Mouse (Mus musculus) kidney, adult 2 months (tissue): ENCODE measurements around the gene Gm5141. TPM values are rescaled to one million over a fixed set of nuclear protein-coding genes. Genes with fewer than 3 reads are reported as not detected.
"Not testable (repeated sequence)": the region's sequence is repeated elsewhere in the genome, so short reads cannot be mapped to it uniquely, and the experiment has no call there.

Experiments
- DNase-seq: peaks from one replicate; pipeline ENCODE4 v3.0.0; 2021
- H3K27ac ChIP-seq: fragments of 200-500 bp; 2 replicates; pipeline ENCODE4 v1.5.1; 2012; ENCODE audit warnings: low read depth, low read length, control low read depth, inconsistent platforms; ENCODE audit not compliant: insufficient read depth
- H3K27me3 ChIP-seq: fragments of 200-500 bp; replicated peaks from 2 replicates; pipeline ENCODE4 v1.6.1; 2012; ENCODE audit warnings: mild to moderate bottlenecking, moderate library complexity, low read length, inconsistent platforms; ENCODE audit not compliant: control insufficient read depth, insufficient read depth
- H3K36me3 ChIP-seq: fragments of 200-500 bp; 2 replicates; pipeline ENCODE4 v1.6.1; 2012; ENCODE audit warnings: mild to moderate bottlenecking, moderate library complexity, low read length, inconsistent platforms; ENCODE audit not compliant: control insufficient read depth, insufficient read depth
- H3K4me1 ChIP-seq: fragments of 200-500 bp; 2 replicates; pipeline ENCODE4 v1.6.1; 2011; ENCODE audit warnings: low read length; ENCODE audit not compliant: control insufficient read depth, insufficient read depth
- H3K4me3 ChIP-seq: fragments of 200-500 bp; 2 replicates; pipeline ENCODE4 v1.5.1; 2011; ENCODE audit warnings: mild to moderate bottlenecking, low read depth, low read length, control low read depth; ENCODE audit not compliant: insufficient read depth
- CTCF ChIP-seq: fragments of 200-500 bp; conservative IDR thresholded peaks from 2 replicates; pipeline ENCODE4 v1.5.1; 2011; ENCODE audit warnings: low read depth, mild to moderate bottlenecking, control low read depth, low read length, moderate library complexity, mixed read lengths; ENCODE audit not compliant: insufficient read depth, insufficient read length
- POLR2A ChIP-seq: fragments of 200-500 bp; IDR thresholded peaks from one replicate; pipeline ENCODE4 v1.6.1; 2011; ENCODE audit warnings: low read depth, low read length, control low read depth
- WGBS: fragments of 180-500 bp; shearing (Covaris S2); methylation state at CpG from one replicate; pipeline ENCODE4 v1.1.7; 2018; 5-methylcytosine and 5-hydroxymethylcytosine counted together
- polyA plus RNA-seq: library from polyadenylated mRNA; depleted of rRNA; stranded (reverse); fragments of >200 nt; gene quantifications from 2 replicates; pipeline ENCODE4 v1.2.3, GENCODE M21; 2012; rRNA removed

Gene Gm5141
- 0.90 and 1.1 TPM in 2 replicates for polyA plus RNA-seq

GRCm38 (mm10) chr13:62785199-62786134 lies at the start of gene Gm5141:
Gene Gm5141 (minus strand): TSS chr13:62785808.
- DNase-seq: peak; percentile 64
- WGBS: 3% methylated on average over 23 of the region's 23 CpGs
- H3K4me3 ChIP-seq: peak within 1 kb of the TSS; percentile 78
- not testable (repeated sequence) for H3K36me3 ChIP-seq, H3K27ac ChIP-seq, H3K4me1 ChIP-seq, H3K27me3 ChIP-seq

- no peak for TF ChIP-seq POLR2A
- no peak for TF ChIP-seq CTCF
- Histone ChIP-seq H3K4me3 (no peak overlapping the region), H3K27me3 (no peaks in the 10 kb centered on the region), H3K4me1 (no peaks in the 10 kb centered on the region), H3K36me3 (no peaks in the 10 kb centered on the region), H3K27ac (no peak overlapping the region)
- DNase-seq: no peak
- 57% methylated on average over 4 of the region's 4 CpGs for WGBS
Observed at GRCm38 (mm10) chr13:62833341-62833740, 47.7 kb upstream of the Gm5141 start.

GRCm38 (mm10) chr13:62832239-62832638 lies 46.6 kb upstream of the Gm5141 start:
- Histone ChIP-seq H3K27ac (no peak overlapping the region), H3K4me1 (no peaks in the 10 kb centered on the region), H3K4me3 (no peak overlapping the region), H3K36me3 (no peaks in the 10 kb centered on the region), H3K27me3 (no peaks in the 10 kb centered on the region)
- 78% methylated on average over 2 of the region's 2 CpGs for WGBS
- no peak for DNase-seq
- TF ChIP-seq POLR2A (no peak), CTCF (no peak)

GRCm38 (mm10) chr13:62815705-62816104 lies 30.1 kb upstream of the Gm5141 start:
- H3K27ac ChIP-seq, H3K4me1 ChIP-seq, H3K36me3 ChIP-seq, DNase-seq, H3K27me3 ChIP-seq, H3K4me3 ChIP-seq: not testable (repeated sequence)
- 87% methylated on average over 3 of the region's 3 CpGs for WGBS

- H3K4me3 ChIP-seq: no peak overlapping the region
- TF ChIP-seq POLR2A (no peak), CTCF (no peak)
- no peaks in the 10 kb centered on the region for H3K36me3 ChIP-seq
- whole genome bisulfite sequencing: 16% methylated on average over 27 of the region's 32 CpGs
- H3K27me3 ChIP-seq: no peaks in the 10 kb centered on the region
- no peak for DNase-seq
- H3K27ac ChIP-seq: no peak overlapping the region
- no peaks in the 10 kb centered on the region for H3K4me1 ChIP-seq
Observed at GRCm38 (mm10) chr13:62812713-62813112, 27.1 kb upstream of the Gm5141 start.

- WGBS: 85% methylated on average over 6 of the region's 6 CpGs
Observed at GRCm38 (mm10) chr13:62807981-62808380, 22.4 kb upstream of the Gm5141 start.

GRCm38 (mm10) chr13:62786135-62786493 lies 506 bp upstream of the Gm5141 start:
- not testable (repeated sequence) for DNase-seq, H3K36me3 ChIP-seq, H3K27me3 ChIP-seq, H3K4me1 ChIP-seq, H3K27ac ChIP-seq
- H3K4me3 ChIP-seq: peak overlapping the region; percentile 78; the same call in 1 of the 2 replicates
- 49% methylated on average over 2 of the region's 2 CpGs for WGBS

More at GRCm38 (mm10) chr13:62807981-62808380, 22.4 kb upstream of the Gm5141 start:
- not testable (repeated sequence) for DNase-seq, H3K4me1 ChIP-seq, H3K4me3 ChIP-seq, H3K27ac ChIP-seq, H3K36me3 ChIP-seq, H3K27me3 ChIP-seq

- peak; percentile 25; the same call in 1 of the 2 replicates for TF ChIP-seq CTCF
- not testable (repeated sequence) for H3K4me1 ChIP-seq, H3K36me3 ChIP-seq, H3K4me3 ChIP-seq, H3K27ac ChIP-seq, H3K27me3 ChIP-seq
- peak; percentile 47 for DNase-seq
- 63% methylated on average over 2 of the region's 2 CpGs for WGBS
Observed at GRCm38 (mm10) chr13:62763806-62764205, 21.8 kb downstream of the Gm5141 start.

- H3K27ac ChIP-seq: not testable (repeated sequence)
Observed at GRCm38 (mm10) chr13:62760432-62761415, 24.9 kb downstream of the Gm5141 start, which contains the start of gene Platr25. Gene Platr25 (minus strand): TSS chr13:62760709.

More at GRCm38 (mm10) chr13:62760432-62761415, 24.9 kb downstream of the Gm5141 start, which contains the start of gene Platr25:
- peak within 1 kb of the TSS; percentile 71 for H3K4me3 ChIP-seq
- peak; percentile 82 for DNase-seq
- WGBS: 12% methylated on average over 20 of the region's 20 CpGs
- not testable (repeated sequence) for H3K27me3 ChIP-seq, H3K4me1 ChIP-seq, H3K36me3 ChIP-seq
